Mouse (Mus musculus) layer of hippocampus, adult 2 months (tissue): ENCODE results near the gene Foxn3. TPM values are rescaled to one million over a fixed set of nuclear protein-coding genes. Genes with fewer than 3 reads are reported as not detected.

Experiments
- DNase-seq, 2 experiments: peaks; one replicate each; pipeline ENCODE4 v3.0.0; 2022; ENCODE audit warnings: low spot score in 2 of 2
- H3K27ac ChIP-seq: fragments of 200-600 bp; 2 replicates; pipeline ENCODE4 v1.8.1; 2022
- H3K4me3 ChIP-seq: fragments of 200-600 bp; 2 replicates; pipeline ENCODE4 v1.8.1; 2022; ENCODE audit warnings: mild to moderate bottlenecking
- CTCF ChIP-seq: fragments of 200-600 bp; conservative IDR thresholded peaks from 2 replicates; pipeline ENCODE4 v1.8.1; 2022; ENCODE audit warnings: antibody characterized with exemption, mild to moderate bottlenecking, moderate library complexity
- total RNA-seq, 2 experiments: library from RNA; stranded (reverse); gene quantifications; 2 replicates each; pipeline ENCODE4 v1.2.3; 2021

Gene Foxn3
- total RNA-seq, 2 experiments from 2014 or later, result 45.9 to 53.7 TPM

- no peak for TF ChIP-seq CTCF
- no peak overlapping the region for H3K27ac ChIP-seq
- no peak for DNase-seq
- H3K4me3 ChIP-seq, result no peak overlapping the region
Observed at GRCm38 (mm10) chr12:99180234-99180824, 383.1 kb downstream of the Foxn3 start.

GRCm38 (mm10) chr12:99174979-99175621 is 388.3 kb downstream of the Foxn3 start:
- H3K4me3 ChIP-seq, result no peak overlapping the region
- no peak for DNase-seq
- no peak overlapping the region for H3K27ac ChIP-seq
- TF ChIP-seq CTCF, result 0 out of 2 replicates have a peak, but pooled peaks have one; percentile 18

- Histone ChIP-seq H3K4me3 (no peak overlapping the region), H3K27ac (no peak overlapping the region)
- TF ChIP-seq CTCF, result peak; percentile 43
- no peak for DNase-seq
Observed at GRCm38 (mm10) chr12:99172170-99172569, 391.2 kb downstream of the Foxn3 start.

DNA sequence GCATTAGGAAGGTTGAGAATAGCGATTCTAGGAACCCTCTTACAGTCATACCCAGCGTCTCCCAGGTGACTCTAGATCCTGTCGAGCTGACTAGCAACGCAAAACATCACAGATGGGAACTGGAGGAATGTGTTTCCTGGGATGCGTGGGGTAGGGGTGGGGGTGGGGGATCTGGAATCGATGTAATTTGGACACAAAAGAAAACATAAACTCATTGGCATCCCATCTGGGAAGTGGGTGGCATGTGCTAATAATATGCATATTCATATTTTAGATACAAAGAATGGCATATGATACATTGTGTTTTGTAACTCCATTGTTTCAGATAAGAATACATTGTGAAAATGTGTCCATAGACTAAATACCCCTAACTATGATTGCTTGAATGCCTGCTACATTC is 393.5 kb downstream of the Foxn3 start:
- DNase-seq, result peak; percentile 63 to 65
- no peak for TF ChIP-seq CTCF
- H3K27ac ChIP-seq, result peak overlapping the region; percentile 78

GRCm38 (mm10) chr12:99166091-99166490 is 397.3 kb downstream of the Foxn3 start:
- Histone ChIP-seq H3K4me3 (no peak overlapping the region), H3K27ac (peak overlapping the region; percentile 37; the same call in 1 of the 2 replicates)
- no peak for DNase-seq
- no peak for TF ChIP-seq CTCF

More for the DNA sequence above, 393.5 kb downstream of the Foxn3 start:
- H3K4me3 ChIP-seq, result no peak overlapping the region

- no peak overlapping the region for H3K4me3 ChIP-seq
- DNase-seq, result no peak
- H3K27ac ChIP-seq, result no peak overlapping the region
Observed at GRCm38 (mm10) chr12:99163342-99163682, 400.1 kb downstream of the Foxn3 start.

GRCm38 (mm10) chr12:99162639-99163341 is 400.6 kb downstream of the Foxn3 start:
- Histone ChIP-seq H3K27ac (no peak overlapping the region), H3K4me3 (no peak overlapping the region)
- no peak for DNase-seq
- no peak for TF ChIP-seq CTCF

More at GRCm38 (mm10) chr12:99163342-99163682, 400.1 kb downstream of the Foxn3 start:
- TF ChIP-seq CTCF, result no peak

DNA sequence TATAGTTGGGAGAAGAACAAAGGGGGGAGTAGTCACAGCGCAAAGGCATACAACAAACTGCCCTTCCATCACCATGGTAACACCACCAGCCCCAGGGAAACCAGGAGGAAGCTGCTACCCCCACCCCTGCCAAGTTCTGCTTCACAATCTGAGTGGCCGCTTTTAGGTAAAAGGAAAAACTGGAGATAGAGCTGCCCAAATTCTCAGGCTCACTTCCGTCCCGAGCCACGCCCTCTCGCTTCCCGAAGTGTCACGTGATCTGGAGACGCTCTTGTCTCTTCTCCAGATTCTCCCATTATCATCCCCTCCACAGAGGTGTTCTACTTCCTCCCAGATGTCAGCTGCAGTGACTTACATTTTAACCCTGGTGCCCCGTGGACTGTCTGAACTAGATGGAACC is 401.2 kb downstream of the Foxn3 start:
- no peak for TF ChIP-seq CTCF
- no peak overlapping the region for H3K27ac ChIP-seq
- no peak overlapping the region for H3K4me3 ChIP-seq
- DNase-seq, result peak in 1 of 2 experiments; percentile 32

DNA sequence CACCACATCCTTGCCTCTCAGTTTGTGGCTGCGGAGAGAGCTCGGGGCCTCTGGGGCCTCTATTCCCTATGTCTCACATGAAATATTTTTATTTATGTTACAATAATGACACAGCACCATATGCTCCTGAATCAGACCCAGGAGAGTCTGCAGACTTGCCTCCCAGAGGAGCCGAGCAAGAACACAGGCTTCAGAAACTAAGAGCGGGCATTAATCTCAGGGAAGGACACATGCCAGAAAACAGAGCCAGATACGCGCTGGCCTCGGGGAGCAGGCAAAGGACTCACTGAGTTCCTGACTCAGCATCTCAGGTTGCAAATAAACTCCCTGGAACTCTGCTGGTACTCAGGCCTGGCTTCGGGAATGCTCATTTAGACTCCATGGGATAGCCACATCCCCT is 403.3 kb downstream of the Foxn3 start:
- DNase-seq, result no peak
- TF ChIP-seq CTCF, result no peak
- no peak overlapping the region for H3K27ac ChIP-seq
- H3K4me3 ChIP-seq, result no peak overlapping the region

DNA sequence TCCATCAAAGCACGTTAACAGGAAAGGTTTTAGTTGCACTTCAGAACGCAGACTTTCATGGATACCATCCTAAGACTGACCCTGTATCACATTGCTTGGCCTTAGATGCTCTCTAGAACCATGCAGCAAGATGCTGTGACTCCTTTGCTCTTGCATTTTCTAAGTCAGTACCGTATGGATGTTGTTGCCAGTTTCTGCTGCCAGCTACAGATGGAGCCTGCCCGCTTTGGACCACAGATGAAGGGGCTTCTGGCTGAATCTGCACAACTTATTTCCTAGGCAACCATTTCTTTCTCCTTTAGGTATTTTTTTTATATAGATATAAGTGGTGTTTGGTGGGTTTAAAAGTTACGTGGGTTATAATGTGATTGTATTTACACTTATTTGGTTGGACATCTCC is 407.5 kb downstream of the Foxn3 start:
- no peak overlapping the region for H3K4me3 ChIP-seq
- no peak for TF ChIP-seq CTCF
- no peak overlapping the region for H3K27ac ChIP-seq
- DNase-seq, result no peak

DNA sequence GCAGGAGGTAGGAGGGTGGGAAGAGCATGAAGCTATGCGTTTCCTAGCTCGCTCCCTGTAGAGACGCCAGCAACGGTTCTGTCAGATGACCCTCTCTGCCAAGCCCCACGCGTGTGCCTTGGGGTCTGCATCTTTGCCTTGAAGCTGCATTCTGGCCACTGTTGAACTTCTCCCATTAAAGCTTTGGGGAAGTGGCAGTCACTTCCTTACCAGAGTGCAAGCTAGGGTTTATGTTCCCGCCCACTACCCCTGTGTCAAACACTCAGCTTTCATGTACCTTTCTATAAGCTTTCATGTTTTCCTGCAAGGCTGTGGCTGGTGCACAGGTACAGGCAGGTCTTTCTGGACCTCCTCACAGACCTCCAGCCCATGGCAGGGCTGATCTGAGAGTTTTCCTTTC is 409.2 kb downstream of the Foxn3 start:
- Histone ChIP-seq H3K27ac (no peak overlapping the region), H3K4me3 (no peak overlapping the region)
- no peak for DNase-seq
- no peak for TF ChIP-seq CTCF

GRCm38 (mm10) chr12:99153664-99154063 is 409.7 kb downstream of the Foxn3 start:
- no peak overlapping the region for H3K27ac ChIP-seq
- no peak overlapping the region for H3K4me3 ChIP-seq
- no peak for TF ChIP-seq CTCF
- DNase-seq, result no peak

GRCm38 (mm10) chr12:99150126-99150525 is 413.3 kb downstream of the Foxn3 start:
- peak; percentile 90 for TF ChIP-seq CTCF
- DNase-seq, result peak in 1 of 2 experiments; percentile 63
- no peak overlapping the region for H3K27ac ChIP-seq
- H3K4me3 ChIP-seq, result no peak overlapping the region
